Mouse (Mus musculus) left cerebral cortex, postnatal 10 days (tissue): ENCODE data around the gene Wnt3. TPM values are rescaled to one million over a fixed set of nuclear protein-coding genes. Genes with fewer than 3 reads are reported as not detected.
A peak's percentile ranks its signal among the peaks of the same experiment; 100 is the strongest.

ENCODE experiments used
- DNase-seq, 2 experiments: peaks; one replicate each; pipeline ENCODE4 v3.0.0; 2021 to 2022; ENCODE audit warnings: low spot score in 2 of 2, mixed read lengths in 1 of 2; ENCODE audit errors: extremely low spot score in 1 of 2
- intact Hi-C: fragments of 180-260 bp; cut with DNase I; formaldehyde crosslinking; loops from one replicate; pipeline ENCODE4 v1.15.1; 2025
- total RNA-seq, 2 experiments: library from RNA; stranded (reverse); gene quantifications; 2 replicates each; pipeline ENCODE4 v1.2.3; 2021

Wnt3 gene
- total RNA-seq, 2 experiments from 2014 or later, result 0.69 to 0.99 TPM

DNA sequence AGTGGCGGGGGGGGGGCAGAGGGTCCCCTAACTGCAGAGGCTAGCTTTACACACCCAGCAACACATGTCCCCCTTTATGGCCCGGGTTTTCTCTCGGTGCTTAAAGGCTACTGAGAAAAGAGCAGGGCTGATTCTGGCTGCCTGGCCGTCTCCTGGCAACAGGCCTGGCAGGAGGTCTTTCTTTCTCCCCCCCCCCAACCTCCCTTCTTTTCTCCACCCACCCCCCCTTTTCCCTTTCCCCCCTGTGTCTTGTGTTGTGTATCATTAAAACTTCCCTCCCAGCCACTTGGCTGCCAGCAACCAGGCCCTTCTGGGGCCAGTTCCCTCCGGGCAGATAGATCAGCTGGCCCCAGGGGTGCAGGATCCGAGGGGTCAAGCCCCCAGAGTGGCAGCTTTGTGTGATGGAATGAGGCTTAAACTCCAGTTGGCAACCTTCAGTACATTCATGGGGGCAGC, 8.4 kb upstream of the Wnt3 start:
- intact Hi-C loops, result no loop called here
- DNase-seq, result no peak

DNA sequence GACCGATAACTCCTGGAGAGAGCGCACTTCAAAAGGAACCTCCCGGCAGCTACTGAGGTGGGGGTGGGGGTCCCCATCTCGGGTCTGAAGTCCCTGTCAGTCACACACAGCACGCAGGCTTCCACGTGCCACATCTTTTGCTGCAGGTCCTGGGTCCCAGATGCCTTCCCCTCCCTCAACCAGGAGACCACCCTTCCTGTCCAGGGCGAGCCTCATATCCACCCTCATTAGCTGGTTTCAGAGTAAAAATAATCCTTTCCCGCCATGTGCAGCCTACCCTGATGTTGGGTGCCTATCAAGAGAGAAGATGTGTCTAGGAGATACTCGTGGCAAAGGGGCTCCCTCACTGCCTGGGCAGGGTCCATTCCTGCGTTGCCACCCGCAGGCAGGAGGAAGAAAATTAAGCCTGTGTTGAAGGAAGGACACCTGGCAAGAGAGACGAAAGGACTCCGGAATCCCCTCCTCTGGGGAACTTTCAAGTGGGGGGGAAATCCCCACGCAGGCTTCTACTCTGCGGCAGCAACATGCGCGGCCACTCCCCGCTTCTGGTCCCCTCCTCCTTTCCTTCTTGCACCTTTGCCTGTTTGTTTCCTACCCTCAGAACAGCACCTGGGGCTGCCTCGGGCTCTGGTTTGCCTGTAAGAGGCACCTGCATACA, 2.7 kb upstream of the Wnt3 start:
- intact Hi-C loops, result no loop called here
- no peak for DNase-seq

DNA sequence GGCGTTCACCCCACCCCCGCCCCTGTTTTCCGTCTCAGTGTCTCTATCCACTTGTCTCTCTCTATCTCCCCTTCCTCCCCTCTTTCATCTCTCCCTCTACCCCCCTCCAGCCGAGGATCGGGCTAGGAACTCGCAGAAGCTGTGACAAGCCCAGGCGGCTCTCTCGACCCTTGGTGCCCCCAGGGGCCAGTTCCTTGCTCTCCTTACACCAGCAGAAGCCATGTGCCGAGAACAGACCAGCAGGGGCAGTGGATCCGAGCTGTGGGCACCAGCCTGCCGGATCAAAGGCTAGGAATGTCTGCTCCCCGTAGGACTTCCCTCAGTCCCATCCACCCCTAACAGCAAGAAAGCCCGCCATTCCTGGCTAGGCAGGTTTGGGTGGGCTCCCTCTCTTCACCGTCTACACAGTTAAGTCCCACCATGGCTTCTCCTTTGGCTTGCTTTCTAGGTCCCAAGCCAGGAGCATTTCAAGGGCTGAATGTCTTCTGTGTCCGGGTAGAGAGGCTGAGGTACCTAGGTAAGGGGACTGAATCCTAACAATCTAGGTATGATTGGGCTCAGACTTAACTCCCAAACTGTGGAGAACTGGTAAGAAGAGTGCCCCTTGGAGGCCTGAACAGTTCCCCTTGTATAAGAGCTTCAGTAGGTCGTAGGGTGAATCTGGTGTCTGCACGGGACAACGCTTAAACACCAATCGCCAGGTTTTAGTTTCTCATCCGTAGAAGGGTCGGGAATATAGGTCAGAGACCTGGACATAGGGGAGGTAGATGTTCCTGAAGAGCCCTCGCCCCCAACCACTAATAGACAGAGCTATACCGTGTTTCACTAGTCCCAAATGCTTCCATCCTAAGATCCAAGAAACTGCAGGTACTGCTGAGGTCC, 1.2 kb upstream of the Wnt3 start:
- intact Hi-C loops, result no loop called here
- DNase-seq, result no peak

DNA sequence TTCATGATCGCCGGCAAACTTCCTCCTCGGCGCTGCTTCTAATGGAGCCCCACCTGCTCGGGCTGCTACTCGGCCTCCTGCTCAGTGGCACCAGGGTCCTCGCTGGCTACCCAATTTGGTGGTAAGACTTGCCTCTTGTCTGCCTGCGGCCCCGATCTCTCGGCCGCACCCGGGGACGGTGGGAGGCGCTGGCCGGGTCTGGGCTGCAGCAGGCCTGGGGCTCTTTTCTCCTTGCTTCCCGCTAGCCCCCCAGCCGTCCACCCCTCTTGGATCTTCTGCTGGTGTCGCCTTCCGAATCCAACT, 229 bp downstream of the Wnt3 start:
- intact Hi-C loops, result no loop called here
- DNase-seq, result no peak

DNA sequence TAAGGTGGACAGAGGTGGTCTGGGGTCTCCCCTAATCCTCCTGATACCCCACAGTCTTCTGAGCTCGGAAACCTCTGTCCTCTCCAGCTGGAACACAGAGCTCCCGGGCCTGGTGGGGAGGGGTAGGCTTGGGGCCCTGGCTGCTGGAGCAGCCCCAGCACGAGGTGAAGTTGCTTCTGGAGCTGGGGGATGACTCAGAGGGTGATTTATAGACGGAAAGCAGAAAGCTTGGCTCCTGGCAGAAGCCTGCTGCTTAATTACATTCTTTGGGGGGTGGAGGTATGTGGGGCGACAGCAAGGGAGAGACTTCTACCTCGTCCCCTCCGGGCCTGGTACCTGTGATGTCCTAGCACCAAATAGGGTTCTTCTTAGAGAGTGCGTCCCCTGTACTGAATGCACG, 6.2 kb downstream of the Wnt3 start:
- intact Hi-C loops, result no loop called here
- no peak for DNase-seq

- no peak for DNase-seq
- intact Hi-C loops, result no loop called here
Observed at GRCm38 (mm10) chr11:103789951-103790350, 16.0 kb downstream of the Wnt3 start.

GRCm38 (mm10) chr11:103801128-103801527, 27.2 kb downstream of the Wnt3 start:
- DNase-seq, result peak in 1 of 2 experiments; percentile 45
- intact Hi-C loops, result no loop called here

DNA sequence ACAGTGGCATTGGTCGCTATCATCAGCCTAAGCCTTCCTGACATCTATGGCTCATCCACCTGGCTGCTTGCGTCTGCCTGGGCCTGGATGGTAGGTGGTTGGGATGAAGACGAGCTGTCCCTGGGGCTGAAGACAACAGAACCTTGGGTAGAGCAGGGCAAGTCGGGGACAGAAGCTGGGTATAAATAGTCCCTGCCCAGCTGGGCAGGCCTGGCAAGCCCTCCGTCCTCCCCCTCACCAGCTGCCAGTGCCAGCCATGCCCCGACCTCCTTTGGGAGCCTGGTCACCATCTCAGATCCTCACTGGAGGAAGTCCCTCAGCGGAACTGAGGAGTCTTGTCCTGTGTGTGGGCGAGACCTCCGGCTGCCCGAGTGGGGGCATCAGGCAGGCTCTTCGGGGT, 30.2 kb downstream of the Wnt3 start:
- DNase-seq, result no peak
- intact Hi-C loops, result no loop called here

GRCm38 (mm10) chr11:103804804-103805203, 30.9 kb downstream of the Wnt3 start:
- DNase-seq, result no peak
- intact Hi-C loops, result no loop called here

DNA sequence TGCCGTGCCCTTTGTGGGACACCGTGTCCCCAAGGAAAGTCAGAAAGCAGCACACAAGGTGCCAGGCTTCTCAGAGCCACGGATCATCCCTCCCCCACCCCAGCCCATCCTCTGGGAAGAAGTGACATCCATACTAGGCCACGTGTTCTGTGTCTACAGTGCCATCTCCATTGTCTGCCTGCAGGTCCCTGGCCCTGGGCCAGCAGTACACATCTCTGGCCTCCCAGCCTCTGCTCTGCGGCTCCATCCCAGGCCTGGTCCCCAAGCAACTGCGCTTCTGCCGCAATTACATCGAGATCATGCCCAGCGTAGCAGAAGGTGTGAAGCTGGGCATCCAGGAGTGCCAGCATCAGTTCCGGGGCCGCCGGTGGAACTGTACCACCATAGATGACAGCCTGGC, 34.0 kb downstream of the Wnt3 start:
- no peak for DNase-seq
- intact Hi-C loops, result no loop called here

DNA sequence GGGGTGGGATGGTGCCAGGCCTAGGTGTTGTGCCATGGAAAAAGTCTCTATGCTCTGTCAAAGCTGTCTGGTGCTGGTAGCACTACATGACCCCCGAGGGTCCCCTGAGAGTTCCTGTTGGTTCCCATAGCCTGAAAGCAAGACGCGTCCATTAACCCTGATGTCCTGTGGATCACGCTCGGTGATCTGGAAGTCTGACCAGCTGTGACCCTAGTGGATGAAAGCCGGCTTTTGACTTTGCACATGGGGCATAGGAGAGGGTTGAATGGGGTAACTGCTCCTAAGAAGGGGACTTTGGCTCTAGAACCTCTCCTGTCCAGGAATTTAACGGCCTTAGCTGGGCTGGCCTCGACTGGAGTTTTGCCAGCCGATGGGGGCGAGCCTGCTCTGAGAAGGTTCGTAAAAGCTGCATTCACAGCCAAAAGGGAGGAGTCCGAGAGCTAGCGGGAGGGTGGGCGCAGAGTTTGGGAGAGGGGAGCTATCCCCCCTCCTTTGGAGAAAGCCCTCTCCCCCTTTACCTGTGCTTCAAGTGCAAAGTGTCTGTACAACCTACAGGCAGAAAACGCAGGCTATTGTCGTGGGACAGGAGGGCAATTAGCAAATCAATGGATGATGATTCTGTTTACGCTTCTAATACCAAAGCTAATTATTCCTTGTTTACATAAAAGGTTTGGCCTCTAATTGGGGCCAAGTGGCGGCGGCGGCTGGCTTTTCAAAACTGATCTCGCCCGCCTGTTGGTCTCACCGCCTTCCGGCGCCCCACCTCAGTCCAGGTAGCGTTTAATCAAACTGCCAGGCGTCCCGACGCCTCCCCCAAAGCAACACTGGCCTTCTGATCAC, 35.0 kb downstream of the Wnt3 start:
- DNase-seq, result peak in 1 of 2 experiments; percentile 43
- intact Hi-C loops, result no loop called here

GRCm38 (mm10) chr11:103809611-103810598, 36.0 kb downstream of the Wnt3 start:
- DNase-seq, result peak in 1 of 2 experiments; percentile 62
- intact Hi-C loops, result no loop called here

GRCm38 (mm10) chr11:103810631-103811030, 36.7 kb downstream of the Wnt3 start:
- no peak for DNase-seq
- intact Hi-C loops, result no loop called here

DNA sequence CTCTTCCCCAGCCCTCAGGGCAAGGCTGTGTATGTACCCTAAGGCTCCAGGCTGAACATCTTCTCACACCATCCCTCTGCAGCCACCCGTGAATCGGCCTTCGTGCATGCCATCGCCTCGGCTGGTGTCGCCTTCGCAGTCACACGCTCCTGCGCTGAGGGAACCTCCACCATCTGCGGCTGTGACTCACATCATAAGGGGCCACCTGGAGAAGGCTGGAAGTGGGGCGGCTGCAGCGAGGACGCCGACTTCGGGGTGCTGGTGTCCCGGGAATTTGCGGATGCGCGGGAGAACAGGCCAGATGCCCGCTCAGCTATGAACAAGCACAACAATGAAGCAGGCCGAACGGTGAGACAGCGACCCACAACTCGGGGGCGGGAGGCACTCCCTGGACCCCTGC, 37.3 kb downstream of the Wnt3 start:
- intact Hi-C loops, result no loop called here
- peak in 1 of 2 experiments; percentile 43 for DNase-seq

DNA sequence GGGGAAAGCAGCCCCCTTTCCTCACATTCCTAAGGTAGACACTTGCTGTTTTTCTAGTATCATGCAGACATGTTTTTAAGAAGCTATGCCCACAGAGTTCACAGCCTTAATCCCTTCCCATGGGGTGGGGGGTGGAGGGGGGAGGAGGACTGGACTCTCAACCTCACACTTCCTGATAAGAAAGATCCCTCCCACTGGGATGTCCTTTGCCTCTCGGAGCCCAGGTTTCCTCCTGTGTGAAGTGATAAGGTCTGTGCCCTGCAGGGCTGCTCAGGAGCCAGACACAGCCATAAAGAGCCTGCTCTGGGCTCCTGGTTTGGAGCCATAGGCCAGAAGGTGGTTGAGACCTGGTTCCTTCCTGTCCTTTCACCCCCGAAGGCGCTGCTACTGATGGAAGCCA, 40.9 kb downstream of the Wnt3 start:
- DNase-seq, result no peak
- intact Hi-C loops, result no loop called here

GRCm38 (mm10) chr11:103815986-103816385, 42.0 kb downstream of the Wnt3 start:
- intact Hi-C loops, result no loop called here
- DNase-seq, result no peak

- DNase-seq, result no peak
- intact Hi-C loops, result no loop called here
Observed at GRCm38 (mm10) chr11:103816719-103817118, 42.8 kb downstream of the Wnt3 start.

GRCm38 (mm10) chr11:103827201-103827600, 53.3 kb downstream of the Wnt3 start:
- intact Hi-C loops, result no loop called here
- DNase-seq, result no peak
